Mouse (Mus musculus) spleen, postnatal 4 days (tissue): ENCODE results near the gene Ckap4.
"Not testable (repeated sequence)": the region's sequence is repeated elsewhere in the genome, so short reads cannot be mapped to it uniquely, and the experiment has no call there.

Experiments
- DNase-seq, 2 experiments: peaks; one replicate each; pipeline ENCODE4 v3.0.0; 2022; ENCODE audit warnings: low spot score in 2 of 2

Gene Ckap4

GRCm38 (mm10) chr10:84549146-84549919 is 15.5 kb upstream of the Ckap4 start:
- DNase-seq, result no peak

- no peak for DNase-seq
Measured at GRCm38 (mm10) chr10:84544841-84545610, 11.2 kb upstream of the Ckap4 start.

GRCm38 (mm10) chr10:84542802-84543658 is 9.2 kb upstream of the Ckap4 start:
- DNase-seq, result no peak

- no peak for DNase-seq
Measured at GRCm38 (mm10) chr10:84539651-84540050, 5.8 kb upstream of the Ckap4 start.

- DNase-seq, result no peak
Measured at GRCm38 (mm10) chr10:84535859-84536258, 2.0 kb upstream of the Ckap4 start.

- DNase-seq, result no peak
Measured at GRCm38 (mm10) chr10:84535458-84535857, 1.6 kb upstream of the Ckap4 start.

GRCm38 (mm10) chr10:84532911-84533882 is 665 bp downstream of the Ckap4 start:
- peak in 1 of 2 experiments; percentile 74 for DNase-seq

- no peak for DNase-seq
Measured at GRCm38 (mm10) chr10:84532191-84532889, 1.5 kb downstream of the Ckap4 start.

GRCm38 (mm10) chr10:84531576-84531975 is 2.3 kb downstream of the Ckap4 start:
- no peak for DNase-seq

- DNase-seq, result no peak
Measured at GRCm38 (mm10) chr10:84530388-84530787, 3.5 kb downstream of the Ckap4 start.

- no peak for DNase-seq
Measured at GRCm38 (mm10) chr10:84527631-84528030, 6.2 kb downstream of the Ckap4 start.

- no peak for DNase-seq
Measured at GRCm38 (mm10) chr10:84527070-84527469, 6.8 kb downstream of the Ckap4 start.

GRCm38 (mm10) chr10:84526488-84526887 is 7.4 kb downstream of the Ckap4 start:
- no peak for DNase-seq

GRCm38 (mm10) chr10:84523682-84524081 is 10.2 kb downstream of the Ckap4 start:
- DNase-seq, result no peak

- peak; percentile 61 to 82 for DNase-seq
Measured at GRCm38 (mm10) chr10:84516414-84516927, 17.4 kb downstream of the Ckap4 start.

- DNase-seq, result not testable (repeated sequence)
Measured at GRCm38 (mm10) chr10:84515980-84516379, 17.9 kb downstream of the Ckap4 start.

GRCm38 (mm10) chr10:84515512-84515950 is 18.3 kb downstream of the Ckap4 start:
- peak; percentile 76 to 89 for DNase-seq

GRCm38 (mm10) chr10:84514038-84514578 is 19.8 kb downstream of the Ckap4 start:
- DNase-seq, result peak; percentile 71 to 87

- DNase-seq, result no peak
Measured at GRCm38 (mm10) chr10:84512766-84513165, 21.1 kb downstream of the Ckap4 start.

- no peak for DNase-seq
Measured at GRCm38 (mm10) chr10:84508603-84509002, 25.3 kb downstream of the Ckap4 start.
